Mouse (Mus musculus) stomach, postnatal 0 days (tissue): Measurements from ENCODE around the gene Gm9970.

ENCODE experiments used
- CTCF ChIP-seq: IDR thresholded peaks from 2 replicates; pipeline ENCODE4 v1.5.1; 2016; ENCODE audit warnings: antibody characterized with exemption, low read depth, mild to moderate bottlenecking, moderate library complexity
- EP300 ChIP-seq: optimal IDR thresholded peaks from 2 replicates; pipeline ENCODE3; 2016; ENCODE audit warnings: antibody characterized with exemption

GRCm38 (mm10) chr5:31267686-31268085 lies 26.7 kb upstream of the Gm9970 start:
- TF ChIP-seq CTCF = no peak
- no peak for TF ChIP-seq EP300
